ENCODE assay signal across 20 mouse cellular contexts in genomic region chr3:107231202-107231601, GRCm38 (mm10). TPM values are rescaled to one million over a fixed set of nuclear protein-coding genes. Genes with fewer than 3 reads are reported as not detected.
"Had no signal": no experiment of that assay in that cellular context is flagged by ENCODE, and none has a peak within 500 bp of the region (broad histone marks: within the 10 kb centered on the region; RNA-seq: fewer than 3 reads in every experiment).

No protein-coding gene starts in this region.

- H3K36me3 ChIP-seq: limb, embryonic 13.5 days; liver, embryonic 15.5 days; midbrain, embryonic 10.5 days had no signal

- H3K4me2 ChIP-seq: limb, embryonic 13.5 days; liver, embryonic 15.5 days; lung, embryonic 14.5 days had no signal

- H3K4me3 ChIP-seq: limb, embryonic 13.5 days; liver, embryonic 15.5 days; midbrain, embryonic 10.5 days; myocyte had no signal

- H3K9ac ChIP-seq: limb, embryonic 13.5 days; liver, embryonic 15.5 days; lung, embryonic 14.5 days had no signal

- H3K27me3 ChIP-seq: limb, embryonic 13.5 days had no signal

- H3K27ac ChIP-seq: limb, embryonic 13.5 days; liver, embryonic 15.5 days; midbrain, embryonic 10.5 days had no signal

- DNase-seq: kidney, adult 18-20 months; kidney, postnatal 10 days; layer of hippocampus, postnatal 36 days; left cerebral cortex, postnatal 4 days; lung, embryonic 14.5 days; lung, postnatal 10 days; lung, postnatal 4 days; midbrain, embryonic 14.5 days; right cerebral cortex, adult 18-20 months; right cerebral cortex, postnatal 25 days; thymus, postnatal 4 days had no signal

- ATAC-seq: inflammation-experienced regulatory T-cells, adult 6 months had no signal

- H3K9me3 ChIP-seq: limb, embryonic 13.5 days; liver, embryonic 15.5 days; midbrain, embryonic 10.5 days had no signal

RNA-seq across cellular contexts. Expression of gene A630076J17Rik, which starts 0.8 kb away (rescaled TPM):
- polyA plus RNA-seq: limb, embryonic 13.5 days; liver, adult 2 months; liver, embryonic 15.5 days; midbrain, embryonic 10.5 days; midbrain, embryonic 14.5 days; myocyte; neural tube, embryonic 14.5 days; small intestine, adult 2 months had no signal

RNA-seq across cellular contexts. Expression of gene Prok1, which starts 8.3 kb away (rescaled TPM):
- polyA plus RNA-seq: midbrain, embryonic 10.5 days; small intestine, adult 2 months had no signal

RNA-seq across cellular contexts. Expression of gene Cym, which starts 9.7 kb away (rescaled TPM):
- polyA plus RNA-seq: limb, embryonic 13.5 days; liver, adult 2 months; midbrain, embryonic 10.5 days had no signal

RNA-seq across cellular contexts. Expression of gene Kcna10, which starts 48.3 kb away (rescaled TPM):
- polyA plus RNA-seq: inflammation-experienced regulatory T-cells, adult 6 months; limb, embryonic 13.5 days; liver, adult 2 months; liver, embryonic 15.5 days; lung, embryonic 14.5 days; midbrain, embryonic 10.5 days; midbrain, embryonic 14.5 days; myocyte; neural tube, embryonic 14.5 days; small intestine, adult 2 months; stomach, embryonic 16.5 days had no signal
